Mouse (Mus musculus) midbrain, embryonic 12.5 days (tissue): Measurements from ENCODE around the gene Kcnh3. TPM values are rescaled to one million over a fixed set of nuclear protein-coding genes. Genes with fewer than 3 reads are reported as not detected.

Experiments
- ATAC-seq: fragments of 200-750 bp; cut with Nextera tagmentation; 2 replicates; pipeline ENCODE4 v1.8.0; 2017; ENCODE audit warnings: low read depth, moderate TSS enrichment, moderate library complexity; ENCODE audit not compliant: low FRiP score
- H3K27ac ChIP-seq: fragments of 300-500 bp; sonication (generic); replicated peaks from 2 replicates; pipeline ENCODE4 v1.5.1; 2016; ENCODE audit warnings: mild to moderate bottlenecking
- H3K27me3 ChIP-seq: fragments of 300-500 bp; sonication (generic); 2 replicates; pipeline ENCODE4 v1.6.1; 2016; ENCODE audit warnings: mild to moderate bottlenecking
- H3K36me3 ChIP-seq: fragments of 300-500 bp; sonication (generic); 2 replicates; pipeline ENCODE4 v1.6.1; 2016
- H3K4me1 ChIP-seq: fragments of 300-500 bp; sonication (generic); 2 replicates; pipeline ENCODE4 v1.6.1; 2016
- H3K4me2 ChIP-seq: fragments of 300-500 bp; sonication (generic); replicated peaks from 2 replicates; pipeline ENCODE4 v1.6.1; 2016; ENCODE audit warnings: mild to moderate bottlenecking, moderate library complexity
- H3K4me3 ChIP-seq: fragments of 300-500 bp; sonication (generic); 2 replicates; pipeline ENCODE4 v1.5.1; 2016; ENCODE audit warnings: mild to moderate bottlenecking
- H3K9ac ChIP-seq: fragments of 300-500 bp; sonication (generic); replicated peaks from 2 replicates; pipeline ENCODE4 v1.6.1; 2016; ENCODE audit warnings: mild to moderate bottlenecking, moderate library complexity
- H3K9me3 ChIP-seq: fragments of 300-500 bp; sonication (generic); 2 replicates; pipeline ENCODE4 v1.6.1; 2016; ENCODE audit warnings: mild to moderate bottlenecking
- WGBS: fragments of 180-500 bp; shearing (Covaris S2); methylation state at CpG from one replicate; pipeline ENCODE4 v1.1.7; 2016; 5-methylcytosine and 5-hydroxymethylcytosine counted together
- polyA plus RNA-seq: library from polyadenylated mRNA; unstranded; fragments of >200 nt; fragmentation: Nextera tagmentation; extraction: Ambion mirVana; gene quantifications from 2 replicates; pipeline ENCODE4 v1.2.1, GENCODE M21; 2016

Gene Kcnh3
- polyA plus RNA-seq, 1 experiment from 2014 or later = 0.23 TPM

DNA sequence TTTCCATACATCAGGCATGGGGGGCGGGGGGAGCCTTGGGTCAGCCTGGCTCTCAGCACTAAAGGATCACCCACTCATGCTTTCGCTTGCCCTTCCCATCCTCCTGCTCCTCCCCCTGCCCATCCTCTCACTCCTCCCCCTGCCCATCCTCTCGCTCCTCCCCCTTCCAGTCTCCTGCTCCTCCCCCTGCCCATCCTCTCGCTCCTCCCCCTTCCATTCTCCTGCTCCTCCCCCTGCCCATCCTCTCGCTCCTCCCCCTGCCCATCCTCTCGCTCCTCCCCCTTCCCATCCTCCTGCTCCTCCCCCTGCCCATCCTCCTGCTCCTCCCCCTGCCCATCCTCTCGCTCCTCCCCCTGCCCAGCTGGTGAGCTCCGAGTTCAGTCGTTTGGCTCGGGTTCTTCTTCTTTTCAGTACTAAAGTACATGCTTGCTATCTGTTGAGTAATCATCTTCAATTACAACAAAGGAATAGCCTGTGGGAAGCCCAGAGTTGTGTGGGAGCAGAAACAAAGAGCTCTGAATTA lies 35.1 kb downstream of the Kcnh3 start:
- Histone ChIP-seq H3K4me1 (peaks cover 7% of the 10 kb centered on the region; the same call in 1 of the 2 replicates), H3K36me3 (no peaks in the 10 kb centered on the region), H3K4me3 (peak overlapping the region; percentile 17; the same call in 1 of the 2 replicates), H3K27me3 (peaks cover 5% of the 10 kb centered on the region), H3K9me3 (no peaks in the 10 kb centered on the region), H3K27ac (peak overlapping the region; percentile 6; the same call in 1 of the 2 replicates), H3K4me2 (peak overlapping the region; percentile 45), H3K9ac (no peak overlapping the region)
- peak; percentile 60; the same call in 1 of the 2 replicates for ATAC-seq
- WGBS = under 1% methylated on average over 8 of the region's 10 CpGs

DNA sequence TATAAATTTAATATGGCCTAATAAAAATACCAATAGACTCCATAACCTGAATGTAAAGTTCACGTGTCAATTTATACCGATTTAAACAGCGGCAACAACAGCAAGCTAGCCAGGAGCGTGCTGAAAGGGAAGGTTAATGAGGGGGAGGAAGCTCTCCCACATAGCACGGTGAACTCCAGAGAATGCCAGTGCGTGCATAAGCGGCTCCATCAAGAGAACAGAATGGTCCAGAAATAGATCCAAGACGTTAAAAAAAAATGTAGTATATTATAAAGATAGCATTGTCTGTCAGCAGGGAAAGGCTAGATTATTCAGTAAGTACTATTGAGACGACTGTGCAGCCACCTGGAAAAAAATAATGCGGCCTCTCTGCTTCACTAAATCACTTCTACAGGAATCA lies 38.0 kb downstream of the Kcnh3 start:
- H3K9me3 ChIP-seq = no peaks in the 10 kb centered on the region
- H3K9ac ChIP-seq = no peak overlapping the region
- no peak overlapping the region for H3K4me3 ChIP-seq
- H3K27me3 ChIP-seq = no peaks in the 10 kb centered on the region
- 67% methylated on average over 10 of the region's 10 CpGs for WGBS
- no peak for ATAC-seq
- H3K27ac ChIP-seq = no peak overlapping the region
- H3K36me3 ChIP-seq = no peaks in the 10 kb centered on the region
- H3K4me1 ChIP-seq = peaks cover 7% of the 10 kb centered on the region; the same call in 1 of the 2 replicates
- no peak overlapping the region for H3K4me2 ChIP-seq

DNA sequence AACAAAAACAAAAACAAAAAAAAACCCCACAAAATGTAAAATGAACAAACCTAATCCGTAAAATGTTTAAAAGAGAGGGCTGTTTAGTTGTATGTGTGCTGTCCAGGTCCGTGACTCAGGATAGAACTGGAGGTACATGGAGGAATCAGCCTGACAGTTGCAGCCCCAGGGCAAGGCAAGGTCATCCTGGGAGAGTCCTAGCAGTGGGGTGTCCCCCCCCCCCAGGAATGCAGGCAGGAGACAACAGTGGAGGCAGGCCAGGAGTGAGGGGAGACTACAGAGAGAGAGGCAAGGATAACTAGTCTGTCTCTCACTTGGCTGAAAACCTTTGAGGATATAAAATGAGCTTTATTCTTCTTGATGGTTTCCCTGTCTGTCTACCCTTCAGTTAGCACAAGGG lies 39.7 kb downstream of the Kcnh3 start:
- Histone ChIP-seq H3K27ac (no peak overlapping the region), H3K9me3 (no peaks in the 10 kb centered on the region), H3K4me1 (peaks cover 5% of the 10 kb centered on the region; the same call in 1 of the 2 replicates), H3K27me3 (no peaks in the 10 kb centered on the region), H3K4me3 (no peak overlapping the region), H3K4me2 (no peak overlapping the region), H3K9ac (no peak overlapping the region), H3K36me3 (no peaks in the 10 kb centered on the region)
- ATAC-seq = no peak
- 72% methylated on average over 2 of the region's 2 CpGs for WGBS

DNA sequence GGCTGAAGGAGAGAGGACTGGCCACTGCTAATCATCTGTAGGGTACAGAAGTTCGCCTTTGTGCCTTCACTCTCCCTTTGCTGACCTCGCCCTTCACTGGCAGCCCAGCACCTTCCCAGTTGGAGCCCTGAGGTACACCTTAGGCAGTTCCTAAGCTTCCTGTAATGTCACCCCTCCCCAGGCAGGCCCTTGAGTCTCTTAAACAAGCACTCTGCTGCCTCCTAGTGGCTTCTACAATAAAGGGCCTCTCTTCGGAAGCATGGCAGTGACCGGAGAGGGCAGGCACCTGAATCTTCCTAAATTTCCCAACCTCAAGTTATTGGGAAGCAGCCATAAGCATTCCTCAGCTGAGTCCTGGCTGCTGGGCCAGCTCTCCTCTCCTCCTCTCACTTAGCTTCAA lies 41.0 kb downstream of the Kcnh3 start:
- no peak for ATAC-seq
- no peak overlapping the region for H3K4me3 ChIP-seq
- H3K36me3 ChIP-seq = no peaks in the 10 kb centered on the region
- WGBS = 17% methylated on average over 4 of the region's 4 CpGs
- no peaks in the 10 kb centered on the region for H3K4me1 ChIP-seq
- no peak overlapping the region for H3K4me2 ChIP-seq
- no peaks in the 10 kb centered on the region for H3K27me3 ChIP-seq
- no peaks in the 10 kb centered on the region for H3K9me3 ChIP-seq
- H3K9ac ChIP-seq = no peak overlapping the region
- no peak overlapping the region for H3K27ac ChIP-seq

DNA sequence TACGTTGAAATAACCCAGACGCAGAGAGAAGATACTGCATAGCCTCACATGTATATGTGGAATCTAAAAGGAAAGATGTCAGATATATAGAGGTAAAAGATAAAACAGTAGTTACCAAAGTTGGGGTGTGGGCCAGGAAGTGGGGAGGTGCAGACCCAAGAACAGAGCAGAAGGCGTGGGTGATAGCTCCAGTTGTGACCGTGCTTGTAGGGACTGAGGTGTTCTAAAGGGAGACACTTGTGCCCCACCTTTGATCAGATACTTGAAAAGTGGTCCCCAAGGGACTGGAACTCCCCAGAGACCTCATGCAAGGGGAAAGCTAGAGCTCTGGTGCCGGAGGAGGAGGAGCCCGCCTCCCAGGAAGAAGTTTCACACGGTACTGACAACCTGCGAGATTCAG lies 51.4 kb downstream of the Kcnh3 start:
- Histone ChIP-seq H3K4me3 (no peak overlapping the region), H3K9ac (no peak overlapping the region), H3K36me3 (no peaks in the 10 kb centered on the region), H3K4me1 (no peaks in the 10 kb centered on the region), H3K9me3 (no peaks in the 10 kb centered on the region), H3K27ac (no peak overlapping the region), H3K27me3 (peaks cover 6% of the 10 kb centered on the region; the same call in 1 of the 2 replicates), H3K4me2 (no peak overlapping the region)
- no peak for ATAC-seq
- WGBS = 81% methylated on average over 8 of the region's 8 CpGs

DNA sequence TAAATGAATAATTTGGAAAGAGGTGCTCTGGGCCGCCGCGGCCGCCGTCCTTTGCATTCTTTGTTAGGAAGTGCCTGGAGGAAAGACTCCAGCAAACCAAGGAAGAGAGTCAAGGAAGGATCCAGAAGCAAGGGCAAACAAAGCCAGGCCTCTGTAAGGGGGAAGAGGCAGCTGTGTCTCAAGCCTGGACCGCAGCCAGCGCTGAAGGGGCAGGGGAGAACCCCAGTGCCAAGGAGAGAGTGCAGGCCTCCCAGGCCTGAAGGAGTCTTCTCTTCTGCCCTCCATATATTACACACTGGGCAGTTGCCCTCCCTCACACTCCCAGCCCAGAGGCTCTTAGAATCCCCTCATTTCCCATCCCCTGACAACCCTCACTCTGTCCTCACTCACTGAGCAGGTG lies 53.6 kb downstream of the Kcnh3 start:
- no peak for ATAC-seq
- Histone ChIP-seq H3K4me2 (no peak overlapping the region), H3K9me3 (no peaks in the 10 kb centered on the region), H3K36me3 (no peaks in the 10 kb centered on the region), H3K4me3 (no peak overlapping the region), H3K4me1 (no peaks in the 10 kb centered on the region), H3K27me3 (peaks cover 6% of the 10 kb centered on the region; the same call in 1 of the 2 replicates), H3K9ac (no peak overlapping the region), H3K27ac (no peak overlapping the region)
- WGBS = 94% methylated on average over 7 of the region's 7 CpGs

DNA sequence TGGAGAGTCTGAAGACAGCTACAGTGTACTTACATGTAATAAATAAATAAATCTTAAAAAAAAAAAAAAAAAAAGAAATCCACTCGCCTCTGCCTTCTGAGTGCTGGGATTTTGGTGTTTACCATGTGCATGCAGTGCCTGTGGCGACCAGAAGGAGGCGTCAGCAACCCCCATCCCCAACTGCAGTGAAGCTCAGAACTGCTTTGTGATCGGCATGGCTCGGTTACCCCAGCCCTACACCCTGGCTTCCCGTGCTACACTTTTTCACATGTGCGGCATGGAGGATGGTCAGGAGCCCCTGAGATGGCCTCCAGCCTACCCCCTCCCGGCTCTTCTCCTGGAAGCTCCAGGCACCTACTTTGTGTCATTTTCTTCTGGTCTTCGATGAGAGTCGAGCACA lies 58.8 kb downstream of the Kcnh3 start:
- WGBS = 62% methylated on average over 10 of the region's 10 CpGs

DNA sequence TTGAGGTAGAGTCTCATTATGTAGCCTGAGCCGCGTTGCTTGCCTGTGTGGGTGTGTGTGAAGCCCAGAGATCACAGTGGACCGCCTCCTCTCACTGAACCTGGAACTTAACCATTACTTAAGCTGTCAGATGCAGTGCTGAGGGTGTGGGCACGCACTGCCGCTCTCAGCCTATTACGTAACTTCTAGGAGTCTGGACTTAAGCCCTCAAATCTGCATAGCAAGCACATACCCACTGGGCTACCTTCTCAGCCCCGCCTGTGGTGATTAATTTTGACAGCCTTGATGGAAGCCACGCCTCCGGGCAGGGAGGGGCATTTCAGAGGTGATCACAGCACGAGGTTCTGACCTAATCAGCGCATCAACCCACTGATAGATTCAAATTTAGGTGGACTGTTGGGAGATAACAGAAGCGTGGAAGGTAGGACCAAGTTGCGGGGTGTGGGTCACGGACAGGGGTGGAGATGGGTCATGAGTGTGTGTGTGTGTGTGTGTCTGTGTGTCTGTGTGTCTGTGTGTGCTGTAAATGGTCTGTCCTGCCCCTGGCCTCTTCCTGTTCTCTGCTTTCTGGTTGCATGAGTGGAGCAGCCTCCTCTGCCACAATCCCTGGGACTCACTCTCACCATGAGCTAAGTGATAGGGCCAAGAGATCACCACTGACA lies 60.0 kb downstream of the Kcnh3 start:
- no peaks in the 10 kb centered on the region for H3K4me1 ChIP-seq
- no peaks in the 10 kb centered on the region for H3K36me3 ChIP-seq
- H3K4me3 ChIP-seq = no peak overlapping the region
- no peaks in the 10 kb centered on the region for H3K9me3 ChIP-seq
- H3K27me3 ChIP-seq = peaks cover 4% of the 10 kb centered on the region; the same call in 1 of the 2 replicates
- ATAC-seq = no peak
- no peak overlapping the region for H3K4me2 ChIP-seq
- 54% methylated on average over 14 of the region's 14 CpGs for WGBS
- H3K9ac ChIP-seq = no peak overlapping the region
- no peak overlapping the region for H3K27ac ChIP-seq

More for the DNA sequence above, 58.8 kb downstream of the Kcnh3 start:
- Histone ChIP-seq H3K27ac (no peak overlapping the region), H3K9ac (no peak overlapping the region), H3K4me1 (no peaks in the 10 kb centered on the region), H3K36me3 (no peaks in the 10 kb centered on the region), H3K4me2 (no peak overlapping the region), H3K27me3 (peaks cover 6% of the 10 kb centered on the region; the same call in 1 of the 2 replicates), H3K4me3 (no peak overlapping the region), H3K9me3 (no peaks in the 10 kb centered on the region)
- no peak for ATAC-seq

DNA sequence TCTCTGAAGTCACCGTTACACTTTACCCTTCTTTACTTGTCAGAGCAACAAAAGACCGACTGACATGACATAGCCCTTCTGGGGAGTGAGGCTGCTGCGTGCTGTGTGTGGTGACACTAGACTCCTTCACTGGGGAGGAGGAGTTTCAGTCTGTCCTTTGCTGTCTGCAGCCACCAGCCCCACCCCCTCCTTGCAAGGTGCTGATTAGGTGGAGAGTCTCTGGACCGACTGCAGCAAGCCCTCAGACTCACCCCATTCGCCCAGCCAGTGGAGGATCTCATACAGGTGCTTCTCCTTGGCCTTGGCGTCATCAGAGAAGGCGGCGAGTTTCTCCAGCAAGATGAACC lies 60.5 kb downstream of the Kcnh3 start:
- Histone ChIP-seq H3K9ac (no peak overlapping the region), H3K27ac (no peak overlapping the region), H3K4me2 (no peak overlapping the region), H3K4me3 (no peak overlapping the region), H3K36me3 (no peaks in the 10 kb centered on the region), H3K27me3 (no peaks in the 10 kb centered on the region), H3K9me3 (no peaks in the 10 kb centered on the region), H3K4me1 (no peaks in the 10 kb centered on the region)
- ATAC-seq = no peak
- 58% methylated on average over 8 of the region's 8 CpGs for WGBS

DNA sequence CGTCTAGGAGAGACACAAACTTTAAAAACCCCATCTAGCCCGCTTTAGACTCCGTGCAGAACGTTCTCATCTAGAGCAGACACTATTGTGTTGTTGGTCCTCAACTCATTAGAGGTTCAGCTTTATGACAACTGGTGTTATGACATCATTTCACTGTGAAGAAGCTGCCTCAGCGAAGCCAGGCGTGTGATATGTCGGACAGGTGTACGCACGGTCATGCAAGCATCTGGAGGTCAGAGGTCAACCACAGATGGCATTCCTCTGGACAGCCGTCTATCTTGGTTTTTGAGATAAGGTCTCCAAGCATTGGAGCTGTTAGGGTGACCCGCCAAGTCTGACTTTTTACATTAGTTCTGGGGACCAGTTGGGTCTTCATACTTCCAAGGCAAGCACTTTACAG lies 65.9 kb downstream of the Kcnh3 start:
- 92% methylated on average over 11 of the region's 11 CpGs for WGBS
- no peak overlapping the region for H3K4me2 ChIP-seq
- no peaks in the 10 kb centered on the region for H3K27me3 ChIP-seq
- H3K36me3 ChIP-seq = no peaks in the 10 kb centered on the region
- H3K9ac ChIP-seq = no peak overlapping the region
- no peak overlapping the region for H3K4me3 ChIP-seq
- no peak for ATAC-seq
- no peaks in the 10 kb centered on the region for H3K9me3 ChIP-seq
- peaks cover 6% of the 10 kb centered on the region for H3K4me1 ChIP-seq
- H3K27ac ChIP-seq = no peak overlapping the region
